Mouse (Mus musculus): ENCODE measurements around the gene Dolpp1. TPM values are rescaled to one million over a fixed set of nuclear protein-coding genes. Genes with fewer than 3 reads are reported as not detected.
A peak's percentile ranks its signal among the peaks of the same experiment; 100 is the strongest.

Dolpp1 gene
- polyA plus RNA-seq (2016; fragmentation: Nextera tagmentation; extraction: Ambion mirVana), result 53.2 and 62.7 TPM in 2 replicates

- peaks cover 31% of the 10 kb centered on the region for H3K36me3 ChIP-seq
- H3K9me3 ChIP-seq (replicated peaks), result no peaks in the 10 kb centered on the region
- peaks cover 37% of the 10 kb centered on the region for H3K4me1 ChIP-seq
- peaks cover 20% of the 10 kb centered on the region for H3K27me3 ChIP-seq (ENCODE audit: low read depth, poor library complexity, severe bottlenecking)
- H3K4me3 ChIP-seq, result peak within 1 kb of the TSS; percentile 91
- DNase-seq (ENCODE audit: low spot score), result peak; percentile 99
- under 1% methylated on average over 40 of the region's 40 CpGs for WGBS
- H3K27ac ChIP-seq (replicated peaks), result peak within 1 kb of the TSS; percentile 90
Measured at GRCm38 (mm10) chr2:30392114-30392576, at the start of gene Dolpp1. TSS of gene Dolpp1 (plus strand) at chr2:30392254.

GRCm38 (mm10) chr2:30342544-30342943 is 49.5 kb upstream of the Dolpp1 start:
- no peaks in the 10 kb centered on the region for H3K27me3 ChIP-seq (ENCODE audit: low read depth, poor library complexity, severe bottlenecking)
- no peak overlapping the region for H3K27ac ChIP-seq (replicated peaks)
- no peak for DNase-seq (ENCODE audit: low spot score)
- H3K4me1 ChIP-seq, result no peaks in the 10 kb centered on the region
- no peaks in the 10 kb centered on the region for H3K9me3 ChIP-seq (replicated peaks)
- peaks cover 100% of the 10 kb centered on the region for H3K36me3 ChIP-seq
- WGBS, result 93% methylated on average over 7 of the region's 7 CpGs
- H3K4me3 ChIP-seq, result no peak overlapping the region

- H3K4me3 ChIP-seq, result no peak overlapping the region
- H3K4me1 ChIP-seq, result no peaks in the 10 kb centered on the region
- no peak for DNase-seq (ENCODE audit: low spot score)
- H3K36me3 ChIP-seq, result peaks cover 100% of the 10 kb centered on the region
- no peaks in the 10 kb centered on the region for H3K9me3 ChIP-seq (replicated peaks)
- H3K27me3 ChIP-seq (ENCODE audit: low read depth, poor library complexity, severe bottlenecking), result no peaks in the 10 kb centered on the region
- WGBS, result 84% methylated on average over 14 of the region's 14 CpGs
- 0 out of 2 replicates have a peak overlapping the region, but pooled peaks have one; percentile 17 for H3K27ac ChIP-seq (replicated peaks)
Measured at GRCm38 (mm10) chr2:30343601-30344137, 48.4 kb upstream of the Dolpp1 start.

- H3K4me3 ChIP-seq, result no peak overlapping the region
- H3K27ac ChIP-seq (replicated peaks), result no peak overlapping the region
- no peaks in the 10 kb centered on the region for H3K9me3 ChIP-seq (replicated peaks)
- no peak for DNase-seq (ENCODE audit: low spot score)
- H3K27me3 ChIP-seq (ENCODE audit: low read depth, poor library complexity, severe bottlenecking), result no peaks in the 10 kb centered on the region
- no peaks in the 10 kb centered on the region for H3K4me1 ChIP-seq
- 93% methylated on average over 7 of the region's 7 CpGs for WGBS
- peaks cover 98% of the 10 kb centered on the region for H3K36me3 ChIP-seq
Measured at GRCm38 (mm10) chr2:30345971-30346676, 45.9 kb upstream of the Dolpp1 start.

- H3K27me3 ChIP-seq (ENCODE audit: low read depth, poor library complexity, severe bottlenecking), result no peaks in the 10 kb centered on the region
- no peaks in the 10 kb centered on the region for H3K4me1 ChIP-seq
- WGBS, result 87% methylated on average over 6 of the region's 6 CpGs
- peaks cover 89% of the 10 kb centered on the region for H3K36me3 ChIP-seq
- no peak overlapping the region for H3K4me3 ChIP-seq
- no peak overlapping the region for H3K27ac ChIP-seq (replicated peaks)
- H3K9me3 ChIP-seq (replicated peaks), result no peaks in the 10 kb centered on the region
- no peak for DNase-seq (ENCODE audit: low spot score)
Measured at GRCm38 (mm10) chr2:30349196-30349595, 42.9 kb upstream of the Dolpp1 start.

- no peak for DNase-seq (ENCODE audit: low spot score)
- WGBS, result 85% methylated on average over 2 of the region's 2 CpGs
- H3K36me3 ChIP-seq, result peaks cover 82% of the 10 kb centered on the region
- H3K4me1 ChIP-seq, result peaks cover 8% of the 10 kb centered on the region; the same call in 1 of the 2 replicates
- H3K27me3 ChIP-seq (ENCODE audit: low read depth, poor library complexity, severe bottlenecking), result no peaks in the 10 kb centered on the region
- H3K9me3 ChIP-seq (replicated peaks), result no peaks in the 10 kb centered on the region
- no peak overlapping the region for H3K4me3 ChIP-seq
- H3K27ac ChIP-seq (replicated peaks), result no peak overlapping the region
Measured at GRCm38 (mm10) chr2:30351149-30351548, 40.9 kb upstream of the Dolpp1 start.

GRCm38 (mm10) chr2:30355861-30356260 is 36.2 kb upstream of the Dolpp1 start:
- DNase-seq (ENCODE audit: low spot score), result no peak
- Histone ChIP-seq H3K9me3 (replicated peaks) (no peaks in the 10 kb centered on the region), H3K4me1 (peaks cover 40% of the 10 kb centered on the region), H3K27me3 (ENCODE audit: low read depth, poor library complexity, severe bottlenecking) (no peaks in the 10 kb centered on the region), H3K36me3 (peaks cover 36% of the 10 kb centered on the region), H3K4me3 (0 out of 2 replicates have a peak overlapping the region, but pooled peaks have one; percentile 11), H3K27ac (replicated peaks) (no peak overlapping the region)
- WGBS, result 69% methylated on average over 4 of the region's 4 CpGs

- H3K27ac ChIP-seq (replicated peaks), result no peak overlapping the region
- no peak for DNase-seq (ENCODE audit: low spot score)
- H3K27me3 ChIP-seq (ENCODE audit: low read depth, poor library complexity, severe bottlenecking), result no peaks in the 10 kb centered on the region
- H3K4me1 ChIP-seq, result peaks cover 40% of the 10 kb centered on the region
- 66% methylated on average over 4 of the region's 4 CpGs for WGBS
- peaks cover 32% of the 10 kb centered on the region for H3K36me3 ChIP-seq
- H3K9me3 ChIP-seq (replicated peaks), result no peaks in the 10 kb centered on the region
- H3K4me3 ChIP-seq, result no peak overlapping the region
Measured at GRCm38 (mm10) chr2:30356266-30356665, 35.8 kb upstream of the Dolpp1 start.

- no peaks in the 10 kb centered on the region for H3K27me3 ChIP-seq (ENCODE audit: low read depth, poor library complexity, severe bottlenecking)
- H3K4me1 ChIP-seq, result peaks cover 40% of the 10 kb centered on the region
- no peak overlapping the region for H3K27ac ChIP-seq (replicated peaks)
- no peaks in the 10 kb centered on the region for H3K9me3 ChIP-seq (replicated peaks)
- peaks cover 31% of the 10 kb centered on the region for H3K36me3 ChIP-seq
- 75% methylated on average over 9 of the region's 9 CpGs for WGBS
- no peak for DNase-seq (ENCODE audit: low spot score)
- H3K4me3 ChIP-seq, result no peak overlapping the region
Measured at GRCm38 (mm10) chr2:30356906-30357305, 35.1 kb upstream of the Dolpp1 start.

GRCm38 (mm10) chr2:30357552-30358510 is 34.2 kb upstream of the Dolpp1 start:
- Histone ChIP-seq H3K27me3 (ENCODE audit: low read depth, poor library complexity, severe bottlenecking) (no peaks in the 10 kb centered on the region), H3K4me3 (peak overlapping the region; percentile 76), H3K4me1 (peaks cover 40% of the 10 kb centered on the region), H3K27ac (replicated peaks) (peak overlapping the region; percentile 88; the same call in 1 of the 2 replicates), H3K36me3 (peaks cover 24% of the 10 kb centered on the region), H3K9me3 (replicated peaks) (no peaks in the 10 kb centered on the region)
- DNase-seq (ENCODE audit: low spot score), result peak; percentile 27
- WGBS, result 59% methylated on average over 8 of the region's 8 CpGs

- Histone ChIP-seq H3K9me3 (replicated peaks) (no peaks in the 10 kb centered on the region), H3K36me3 (peaks cover 14% of the 10 kb centered on the region), H3K27ac (replicated peaks) (peak within 1 kb of the TSS; percentile 88), H3K27me3 (ENCODE audit: low read depth, poor library complexity, severe bottlenecking) (no peaks in the 10 kb centered on the region), H3K4me1 (peaks cover 41% of the 10 kb centered on the region), H3K4me3 (peak within 1 kb of the TSS; percentile 76)
- DNase-seq (ENCODE audit: low spot score), result peak; percentile 85
- WGBS, result 3% methylated on average over 70 of the region's 73 CpGs
Measured at GRCm38 (mm10) chr2:30358533-30359531, 33.2 kb upstream of the Dolpp1 start, which contains the start of gene Sh3glb2. TSS of gene Sh3glb2 (minus strand) at chr2:30359337.
